Mouse (Mus musculus) bone marrow macrophage, adult 2 months (primary cell): ENCODE measurements around the gene Afmid.

Experiments used
- CTCF ChIP-seq: IDR thresholded peaks from 2 replicates; pipeline ENCODE4 v1.5.1; 2012; ENCODE audit warnings: low read depth, mild to moderate bottlenecking, low read length, moderate library complexity
- POLR2A ChIP-seq: IDR thresholded peaks from 2 replicates; pipeline ENCODE4 v1.6.1; 2012; ENCODE audit warnings: mild to moderate bottlenecking, low read depth, low read length, borderline replicate concordance

- TF ChIP-seq POLR2A (no peak), CTCF (no peak)
Observed at GRCm38 (mm10) chr11:117871376-117871775, 45.7 kb downstream of the Afmid start.
